Mouse (Mus musculus) forebrain, embryonic 15.5 days (tissue): Measurements from ENCODE around the gene Smtnl2. TPM values are rescaled to one million over a fixed set of nuclear protein-coding genes. Genes with fewer than 3 reads are reported as not detected.

Experiments used
- ATAC-seq: fragments of 200-750 bp; cut with Nextera tagmentation; replicated peaks from 2 replicates; pipeline ENCODE4 v1.8.0; 2017; ENCODE audit warnings: mild to moderate bottlenecking, moderate TSS enrichment, moderate library complexity
- H3K27ac ChIP-seq: fragments of 300-500 bp; sonication (generic); replicated peaks from 2 replicates; pipeline ENCODE4 v1.5.1; 2015; ENCODE audit warnings: mild to moderate bottlenecking, inconsistent platforms
- H3K27me3 ChIP-seq: fragments of 300-500 bp; sonication (generic); 2 replicates; pipeline ENCODE4 v1.6.1; 2015; ENCODE audit warnings: inconsistent platforms
- H3K36me3 ChIP-seq: fragments of 300-500 bp; sonication (generic); 2 replicates; pipeline ENCODE4 v1.6.1; 2015; ENCODE audit warnings: mild to moderate bottlenecking, inconsistent platforms
- H3K4me1 ChIP-seq: fragments of 300-500 bp; sonication (generic); 2 replicates; pipeline ENCODE4 v1.6.1; 2015; ENCODE audit warnings: inconsistent platforms
- H3K4me2 ChIP-seq: fragments of 300-500 bp; sonication (generic); replicated peaks from 2 replicates; pipeline ENCODE4 v1.6.1; 2015; ENCODE audit warnings: mild to moderate bottlenecking, inconsistent platforms
- H3K4me3 ChIP-seq: fragments of 300-500 bp; sonication (generic); 2 replicates; pipeline ENCODE4 v1.5.1; 2015; ENCODE audit warnings: mild to moderate bottlenecking, inconsistent platforms
- H3K9ac ChIP-seq: fragments of 300-500 bp; sonication (generic); replicated peaks from 2 replicates; pipeline ENCODE4 v1.6.1; 2015; ENCODE audit warnings: mild to moderate bottlenecking, inconsistent platforms
- H3K9me3 ChIP-seq: fragments of 300-500 bp; sonication (generic); 2 replicates; pipeline ENCODE4 v1.6.1; 2016; ENCODE audit warnings: inconsistent platforms
- WGBS: fragments of 180-500 bp; shearing (Covaris S2); methylation state at CpG from one replicate; pipeline ENCODE4 v1.1.7; 2015; ENCODE audit warnings: mixed read lengths; 5-methylcytosine and 5-hydroxymethylcytosine counted together
- polyA plus RNA-seq: library from polyadenylated mRNA; unstranded; fragments of >200 nt; fragmentation: Nextera tagmentation; extraction: Ambion mirVana; gene quantifications from 2 replicates; pipeline ENCODE4 v1.2.1, GENCODE M21; 2015

Smtnl2 gene
- polyA plus RNA-seq, 1 experiment from 2014 or later = 5.4 TPM

- Histone ChIP-seq H3K9me3 (no peaks in the 10 kb centered on the region), H3K4me3 (no peak overlapping the region), H3K4me1 (no peaks in the 10 kb centered on the region), H3K9ac (no peak overlapping the region), H3K36me3 (no peaks in the 10 kb centered on the region), H3K4me2 (no peak overlapping the region), H3K27ac (no peak overlapping the region), H3K27me3 (no peaks in the 10 kb centered on the region)
- no peak for ATAC-seq
- WGBS = 91% methylated on average over 11 of the region's 11 CpGs
Measured at GRCm38 (mm10) chr11:72421518-72422278, 10.2 kb upstream of the Smtnl2 start.

GRCm38 (mm10) chr11:72420460-72421122 is 9.1 kb upstream of the Smtnl2 start:
- no peak overlapping the region for H3K27ac ChIP-seq
- no peaks in the 10 kb centered on the region for H3K36me3 ChIP-seq
- no peak overlapping the region for H3K4me3 ChIP-seq
- WGBS = 82% methylated on average over 6 of the region's 6 CpGs
- ATAC-seq = no peak
- H3K9ac ChIP-seq = no peak overlapping the region
- no peaks in the 10 kb centered on the region for H3K9me3 ChIP-seq
- no peaks in the 10 kb centered on the region for H3K4me1 ChIP-seq
- no peak overlapping the region for H3K4me2 ChIP-seq
- no peaks in the 10 kb centered on the region for H3K27me3 ChIP-seq

GRCm38 (mm10) chr11:72419006-72419405 is 7.5 kb upstream of the Smtnl2 start:
- H3K9me3 ChIP-seq = no peaks in the 10 kb centered on the region
- no peaks in the 10 kb centered on the region for H3K27me3 ChIP-seq
- H3K9ac ChIP-seq = no peak overlapping the region
- H3K4me3 ChIP-seq = no peak overlapping the region
- ATAC-seq = no peak
- H3K36me3 ChIP-seq = no peaks in the 10 kb centered on the region
- H3K4me1 ChIP-seq = no peaks in the 10 kb centered on the region
- H3K27ac ChIP-seq = no peak overlapping the region
- 88% methylated on average over 6 of the region's 6 CpGs for WGBS
- no peak overlapping the region for H3K4me2 ChIP-seq

GRCm38 (mm10) chr11:72418227-72418626 is 6.7 kb upstream of the Smtnl2 start:
- 43% methylated on average over 8 of the region's 8 CpGs for WGBS
- Histone ChIP-seq H3K9ac (no peak overlapping the region), H3K4me2 (no peak overlapping the region), H3K27ac (no peak overlapping the region), H3K9me3 (no peaks in the 10 kb centered on the region), H3K27me3 (no peaks in the 10 kb centered on the region), H3K36me3 (no peaks in the 10 kb centered on the region), H3K4me1 (no peaks in the 10 kb centered on the region), H3K4me3 (no peak overlapping the region)
- ATAC-seq = no peak

- H3K36me3 ChIP-seq = no peaks in the 10 kb centered on the region
- H3K9ac ChIP-seq = no peak overlapping the region
- 5% methylated on average over 4 of the region's 4 CpGs for WGBS
- H3K4me1 ChIP-seq = no peaks in the 10 kb centered on the region
- no peak for ATAC-seq
- 0 out of 2 replicates have a peak, but pooled peaks cover 3% of the 10 kb centered on the region for H3K27me3 ChIP-seq
- no peak overlapping the region for H3K27ac ChIP-seq
- H3K4me3 ChIP-seq = no peak overlapping the region
- no peaks in the 10 kb centered on the region for H3K9me3 ChIP-seq
- no peak overlapping the region for H3K4me2 ChIP-seq
Measured at GRCm38 (mm10) chr11:72417376-72417775, 5.9 kb upstream of the Smtnl2 start.

- no peak overlapping the region for H3K4me2 ChIP-seq
- no peak overlapping the region for H3K4me3 ChIP-seq
- H3K9me3 ChIP-seq = no peaks in the 10 kb centered on the region
- peaks cover 7% of the 10 kb centered on the region; the same call in 1 of the 2 replicates for H3K27me3 ChIP-seq
- H3K27ac ChIP-seq = no peak overlapping the region
- H3K36me3 ChIP-seq = no peaks in the 10 kb centered on the region
- no peak for ATAC-seq
- H3K4me1 ChIP-seq = peaks cover 2% of the 10 kb centered on the region
- H3K9ac ChIP-seq = no peak overlapping the region
- WGBS = 97% methylated on average over 5 of the region's 5 CpGs
Measured at GRCm38 (mm10) chr11:72416666-72417065, 5.2 kb upstream of the Smtnl2 start.

- H3K27ac ChIP-seq = no peak overlapping the region
- H3K4me2 ChIP-seq = no peak overlapping the region
- H3K9ac ChIP-seq = no peak overlapping the region
- 89% methylated on average over 8 of the region's 8 CpGs for WGBS
- H3K9me3 ChIP-seq = no peaks in the 10 kb centered on the region
- peaks cover 9% of the 10 kb centered on the region; the same call in 1 of the 2 replicates for H3K27me3 ChIP-seq
- no peak overlapping the region for H3K4me3 ChIP-seq
- no peaks in the 10 kb centered on the region for H3K36me3 ChIP-seq
- H3K4me1 ChIP-seq = peaks cover 15% of the 10 kb centered on the region
- no peak for ATAC-seq
Measured at GRCm38 (mm10) chr11:72415155-72415554, 3.6 kb upstream of the Smtnl2 start.

- Histone ChIP-seq H3K4me3 (no peak overlapping the region), H3K36me3 (no peaks in the 10 kb centered on the region), H3K9ac (no peak overlapping the region), H3K9me3 (no peaks in the 10 kb centered on the region), H3K4me2 (no peak overlapping the region), H3K27ac (no peak overlapping the region), H3K4me1 (peaks cover 15% of the 10 kb centered on the region), H3K27me3 (peaks cover 15% of the 10 kb centered on the region; the same call in 1 of the 2 replicates)
- no peak for ATAC-seq
- 61% methylated on average over 5 of the region's 5 CpGs for WGBS
Measured at GRCm38 (mm10) chr11:72413601-72414190, 2.2 kb upstream of the Smtnl2 start.

- H3K4me2 ChIP-seq = no peak overlapping the region
- ATAC-seq = no peak
- peaks cover 15% of the 10 kb centered on the region for H3K4me1 ChIP-seq
- H3K4me3 ChIP-seq = no peak overlapping the region
- H3K9ac ChIP-seq = no peak overlapping the region
- WGBS = 72% methylated on average over 7 of the region's 7 CpGs
- no peaks in the 10 kb centered on the region for H3K9me3 ChIP-seq
- H3K36me3 ChIP-seq = no peaks in the 10 kb centered on the region
- no peak overlapping the region for H3K27ac ChIP-seq
- H3K27me3 ChIP-seq = peaks cover 15% of the 10 kb centered on the region; the same call in 1 of the 2 replicates
Measured at GRCm38 (mm10) chr11:72413016-72413415, 1.5 kb upstream of the Smtnl2 start.

- no peaks in the 10 kb centered on the region for H3K9me3 ChIP-seq
- 0 out of 2 replicates have a peak, but pooled peaks have one; percentile 15 for ATAC-seq
- no peaks in the 10 kb centered on the region for H3K36me3 ChIP-seq
- H3K4me1 ChIP-seq = peaks cover 15% of the 10 kb centered on the region
- no peak overlapping the region for H3K27ac ChIP-seq
- peaks cover 15% of the 10 kb centered on the region; the same call in 1 of the 2 replicates for H3K27me3 ChIP-seq
- H3K4me3 ChIP-seq = peak overlapping the region; percentile 50
- WGBS = 34% methylated on average over 9 of the region's 9 CpGs
- peak overlapping the region; percentile 55 for H3K9ac ChIP-seq
- H3K4me2 ChIP-seq = peak overlapping the region; percentile 94
Measured at GRCm38 (mm10) chr11:72411945-72412344, 432 bp upstream of the Smtnl2 start.

GRCm38 (mm10) chr11:72410521-72411092 is 906 bp downstream of the Smtnl2 start:
- WGBS = under 1% methylated on average over 25 of the region's 25 CpGs
- peaks cover 15% of the 10 kb centered on the region; the same call in 1 of the 2 replicates for H3K27me3 ChIP-seq

More at GRCm38 (mm10) chr11:72410521-72411092, 906 bp downstream of the Smtnl2 start:
- H3K36me3 ChIP-seq = no peaks in the 10 kb centered on the region
- H3K4me1 ChIP-seq = peaks cover 15% of the 10 kb centered on the region
- H3K9ac ChIP-seq = no peak overlapping the region
- 0 out of 2 replicates have a peak, but pooled peaks have one; percentile 34 for ATAC-seq
- H3K27ac ChIP-seq = no peak overlapping the region
- peak overlapping the region; percentile 50 for H3K4me3 ChIP-seq
- H3K9me3 ChIP-seq = no peaks in the 10 kb centered on the region
- peak overlapping the region; percentile 94 for H3K4me2 ChIP-seq
